Mouse (Mus musculus) bone marrow, adult 2 months (tissue): ENCODE measurements around the gene Myo10. TPM values are rescaled to one million over a fixed set of nuclear protein-coding genes. Genes with fewer than 3 reads are reported as not detected.

Experiments used
- H3K27ac ChIP-seq: fragments of 200-500 bp; 2 replicates; pipeline ENCODE4 v1.5.1; 2012; ENCODE audit warnings: low read depth, mild to moderate bottlenecking, control low read depth, inconsistent platforms, low read length; ENCODE audit not compliant: control insufficient read depth, poor library complexity, insufficient read depth
- H3K4me1 ChIP-seq: fragments of 200-500 bp; 2 replicates; pipeline ENCODE4 v1.6.1; 2011; ENCODE audit warnings: low read length; ENCODE audit not compliant: control insufficient read depth, insufficient read depth
- H3K4me3 ChIP-seq: fragments of 200-500 bp; replicated peaks from 2 replicates; pipeline ENCODE3; 2011; ENCODE audit warnings: mild to moderate bottlenecking, low read depth, low read length, control low read depth; ENCODE audit not compliant: control insufficient read depth
- CTCF ChIP-seq: fragments of 200-500 bp; IDR thresholded peaks from 2 replicates; pipeline ENCODE4 v1.5.1; 2011; ENCODE audit warnings: low read length, control low read depth; ENCODE audit not compliant: control insufficient read depth, insufficient read depth
- POLR2A ChIP-seq: fragments of 200-500 bp; IDR thresholded peaks from 2 replicates; pipeline ENCODE4 v1.6.1; 2011; ENCODE audit warnings: low read depth, mild to moderate bottlenecking, control low read depth, low read length, borderline replicate concordance; ENCODE audit not compliant: control insufficient read depth
- WGBS: fragments of 180-500 bp; shearing (Covaris S2); methylation state at CpG from one replicate; pipeline ENCODE4 v1.1.7; 2018; 5-methylcytosine and 5-hydroxymethylcytosine counted together
- polyA plus RNA-seq: library from polyadenylated mRNA; stranded (reverse); fragments of >200 nt; gene quantifications from 2 replicates; pipeline ENCODE4 v1.2.4, GENCODE M21; 2011; ENCODE audit warnings: low replicate concordance; ENCODE audit not compliant: missing spikeins, insufficient read depth, insufficient read length

Myo10 gene
- polyA plus RNA-seq, 1 experiment = 19.1 TPM

DNA sequence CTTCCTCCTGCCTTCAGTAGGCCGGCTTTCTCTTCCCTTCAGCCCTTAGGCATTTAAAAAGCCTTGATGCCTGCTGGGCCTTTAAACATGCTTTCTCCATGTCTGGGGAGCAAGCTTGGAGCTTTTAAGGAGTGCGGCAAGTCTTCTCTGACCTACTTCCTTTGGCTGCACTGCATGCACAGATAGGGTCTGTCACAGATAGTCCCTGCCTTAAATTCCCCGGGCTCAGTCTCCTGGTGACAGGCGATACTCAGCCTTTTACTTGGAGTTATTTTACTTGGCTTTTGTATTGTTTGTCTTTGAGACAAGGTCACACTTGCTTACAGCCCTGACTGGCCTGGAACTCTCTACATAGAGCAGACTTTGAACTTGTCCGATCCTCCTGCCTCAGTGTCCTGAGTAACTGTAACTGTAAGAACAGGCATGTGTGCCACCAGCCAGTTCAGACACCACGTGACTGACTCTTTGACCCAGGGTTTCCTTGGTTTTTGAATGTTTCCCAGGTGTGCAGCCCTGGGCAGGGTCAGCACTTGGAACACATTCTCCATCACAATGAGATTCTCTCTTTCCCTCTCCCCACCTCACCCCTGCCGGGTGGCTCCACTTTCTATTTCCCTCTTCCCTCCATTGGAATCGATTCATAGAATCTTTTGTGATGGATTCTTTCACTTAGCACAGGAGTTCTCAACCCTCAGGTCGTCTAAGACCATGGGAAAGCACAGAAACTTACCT, 147.4 kb downstream of the Myo10 start:
- WGBS = 79% methylated on average over 9 of the region's 9 CpGs
- Histone ChIP-seq H3K4me1 (no peaks in the 10 kb centered on the region), H3K27ac (no peak overlapping the region), H3K4me3 (no peak overlapping the region)
- TF ChIP-seq CTCF (no peak), POLR2A (no peak)

DNA sequence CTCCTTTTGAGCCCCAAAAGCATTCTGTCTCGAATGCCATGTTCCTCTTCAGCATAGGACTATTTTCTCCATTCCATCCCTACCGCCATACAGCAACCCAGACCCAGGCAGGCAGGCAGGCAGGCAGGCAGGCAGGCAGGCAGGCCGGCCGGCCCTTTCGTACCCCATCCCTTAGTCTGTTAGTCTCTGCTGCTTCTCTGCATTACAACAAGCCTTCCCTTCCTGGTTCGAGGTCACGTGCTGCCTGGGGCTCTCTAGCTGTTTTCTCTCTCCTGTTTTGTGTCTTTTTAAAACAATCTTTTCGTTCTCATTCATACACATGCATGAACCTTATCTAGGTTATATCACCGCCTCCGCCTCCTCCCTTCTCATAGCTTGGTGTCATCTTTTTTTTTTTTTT, 149.5 kb downstream of the Myo10 start:
- Histone ChIP-seq H3K4me3 (no peak overlapping the region), H3K4me1 (no peaks in the 10 kb centered on the region), H3K27ac (no peak overlapping the region)
- 87% methylated on average over 10 of the region's 10 CpGs for WGBS
- no peak for TF ChIP-seq CTCF
- TF ChIP-seq POLR2A = no peak

DNA sequence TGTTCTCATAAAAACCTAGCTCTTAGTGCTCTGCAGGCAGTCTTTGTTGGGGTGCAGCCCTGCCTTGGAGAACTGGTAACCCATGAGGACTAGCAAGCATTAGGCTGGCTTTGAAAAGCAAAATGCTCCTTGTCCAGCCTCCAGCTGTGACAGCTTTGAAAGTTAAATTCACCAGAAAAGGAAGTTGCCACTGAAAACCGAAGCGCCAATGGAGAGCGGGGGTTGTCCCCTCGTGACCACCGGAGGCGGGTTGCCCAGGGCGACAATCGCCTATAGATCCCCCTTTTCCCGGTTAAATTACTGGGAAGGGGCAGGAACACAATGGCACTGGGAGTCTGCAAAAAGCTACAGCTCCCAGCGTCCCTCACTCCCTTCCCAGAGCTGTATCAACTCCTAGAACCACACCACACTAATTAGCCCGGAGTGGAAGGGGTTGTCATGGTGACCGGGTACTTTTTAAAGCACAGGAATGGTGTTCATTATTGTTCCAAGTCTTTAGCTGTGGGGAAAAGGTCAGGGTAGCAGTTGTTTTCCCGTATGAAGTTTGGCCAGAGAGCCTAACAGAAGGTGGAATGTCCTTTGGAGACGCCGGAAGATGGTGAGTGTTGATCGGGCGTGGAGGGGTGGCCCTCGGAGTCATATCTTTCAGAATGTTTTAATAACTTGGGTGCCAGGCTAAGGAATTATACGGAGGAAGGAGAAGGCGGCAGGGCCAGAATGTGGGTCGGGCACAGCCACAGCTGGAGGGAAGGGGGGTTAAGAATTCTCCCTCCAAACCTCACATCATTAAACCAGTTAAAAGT, 151.6 kb downstream of the Myo10 start:
- H3K4me1 ChIP-seq = no peaks in the 10 kb centered on the region
- WGBS = 4% methylated on average over 21 of the region's 21 CpGs
- TF ChIP-seq CTCF = no peak
- no peak for TF ChIP-seq POLR2A
- no peak overlapping the region for H3K27ac ChIP-seq
- peak overlapping the region; percentile 88 for H3K4me3 ChIP-seq

DNA sequence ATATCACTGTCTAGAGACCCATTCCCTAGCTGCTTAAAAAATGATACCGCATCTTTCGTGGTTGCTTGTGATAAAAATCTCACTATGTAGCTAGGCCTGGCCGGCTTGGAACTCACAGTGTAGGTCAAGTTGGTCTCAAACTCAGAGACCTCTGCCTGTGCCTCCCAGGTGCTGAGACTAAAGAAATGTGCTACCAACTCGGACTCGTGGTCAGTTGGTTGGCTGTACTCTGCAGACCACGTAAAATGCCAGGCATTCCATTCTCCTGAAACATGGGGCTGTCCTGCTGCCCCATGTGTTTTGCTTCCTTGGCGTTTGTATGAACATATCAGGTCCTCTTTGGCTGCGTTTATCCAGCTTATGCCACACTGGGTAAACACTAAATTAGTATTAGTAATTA, 156.6 kb downstream of the Myo10 start:
- Histone ChIP-seq H3K4me3 (no peak overlapping the region), H3K27ac (no peak overlapping the region), H3K4me1 (no peaks in the 10 kb centered on the region)
- TF ChIP-seq POLR2A (no peak), CTCF (no peak)
- 82% methylated on average over 8 of the region's 8 CpGs for WGBS

DNA sequence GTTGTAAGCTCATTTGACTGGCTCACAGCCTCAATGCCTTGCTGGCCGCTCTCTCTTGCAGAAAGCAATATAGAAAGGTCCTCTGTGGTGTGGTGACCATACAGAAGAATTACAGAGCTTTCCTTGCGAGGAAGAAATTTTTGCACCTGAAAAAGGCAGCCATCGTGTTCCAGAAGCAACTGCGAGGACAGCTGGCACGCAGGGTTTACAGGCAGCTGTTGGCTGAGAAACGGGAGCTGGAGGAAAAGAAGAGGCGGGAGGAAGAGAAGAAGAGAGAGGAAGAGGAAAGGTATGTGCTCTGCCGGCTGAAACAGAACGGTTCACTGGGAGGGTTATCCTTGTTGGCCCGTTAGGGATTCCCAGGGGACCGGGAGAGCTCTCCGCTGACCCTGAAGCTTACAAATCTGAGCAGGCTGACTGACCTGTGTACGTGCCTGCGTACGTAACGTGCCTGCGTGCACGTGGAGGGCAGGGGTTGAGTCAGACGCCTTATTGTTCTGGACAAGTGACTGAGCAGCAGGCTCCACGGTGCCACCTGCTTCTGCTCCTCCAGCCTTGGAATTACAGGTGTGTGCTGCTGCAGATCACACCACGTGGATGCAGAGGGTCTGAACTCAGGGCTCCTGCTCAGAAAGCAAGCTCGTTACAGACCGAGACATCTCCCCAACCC, 157.3 kb downstream of the Myo10 start:
- no peak overlapping the region for H3K27ac ChIP-seq
- TF ChIP-seq POLR2A (no peak), CTCF (no peak)
- no peak overlapping the region for H3K4me3 ChIP-seq
- no peaks in the 10 kb centered on the region for H3K4me1 ChIP-seq
- 88% methylated on average over 23 of the region's 23 CpGs for whole genome bisulfite sequencing

DNA sequence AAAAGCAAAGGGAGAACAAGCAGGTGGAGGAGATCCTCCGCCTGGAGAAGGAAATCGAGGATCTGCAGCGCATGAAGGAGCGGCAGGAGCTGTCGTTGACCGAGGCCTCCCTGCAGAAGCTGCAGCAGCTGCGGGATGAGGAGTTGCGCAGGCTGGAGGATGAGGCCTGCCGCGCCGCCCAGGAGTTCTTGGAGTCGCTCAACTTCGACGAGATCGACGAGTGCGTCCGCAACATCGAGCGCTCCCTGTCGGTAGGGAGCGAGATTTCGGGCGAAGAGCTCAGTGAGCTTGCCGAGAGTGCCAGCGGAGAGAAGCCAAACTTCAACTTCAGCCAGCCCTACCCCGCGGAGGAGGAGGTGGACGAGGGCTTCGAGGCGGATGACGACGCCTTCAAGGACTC, 158.7 kb downstream of the Myo10 start:
- Histone ChIP-seq H3K4me1 (no peaks in the 10 kb centered on the region), H3K27ac (no peak overlapping the region), H3K4me3 (no peak overlapping the region)
- no peak for TF ChIP-seq CTCF
- 94% methylated on average over 33 of the region's 33 CpGs for WGBS

DNA sequence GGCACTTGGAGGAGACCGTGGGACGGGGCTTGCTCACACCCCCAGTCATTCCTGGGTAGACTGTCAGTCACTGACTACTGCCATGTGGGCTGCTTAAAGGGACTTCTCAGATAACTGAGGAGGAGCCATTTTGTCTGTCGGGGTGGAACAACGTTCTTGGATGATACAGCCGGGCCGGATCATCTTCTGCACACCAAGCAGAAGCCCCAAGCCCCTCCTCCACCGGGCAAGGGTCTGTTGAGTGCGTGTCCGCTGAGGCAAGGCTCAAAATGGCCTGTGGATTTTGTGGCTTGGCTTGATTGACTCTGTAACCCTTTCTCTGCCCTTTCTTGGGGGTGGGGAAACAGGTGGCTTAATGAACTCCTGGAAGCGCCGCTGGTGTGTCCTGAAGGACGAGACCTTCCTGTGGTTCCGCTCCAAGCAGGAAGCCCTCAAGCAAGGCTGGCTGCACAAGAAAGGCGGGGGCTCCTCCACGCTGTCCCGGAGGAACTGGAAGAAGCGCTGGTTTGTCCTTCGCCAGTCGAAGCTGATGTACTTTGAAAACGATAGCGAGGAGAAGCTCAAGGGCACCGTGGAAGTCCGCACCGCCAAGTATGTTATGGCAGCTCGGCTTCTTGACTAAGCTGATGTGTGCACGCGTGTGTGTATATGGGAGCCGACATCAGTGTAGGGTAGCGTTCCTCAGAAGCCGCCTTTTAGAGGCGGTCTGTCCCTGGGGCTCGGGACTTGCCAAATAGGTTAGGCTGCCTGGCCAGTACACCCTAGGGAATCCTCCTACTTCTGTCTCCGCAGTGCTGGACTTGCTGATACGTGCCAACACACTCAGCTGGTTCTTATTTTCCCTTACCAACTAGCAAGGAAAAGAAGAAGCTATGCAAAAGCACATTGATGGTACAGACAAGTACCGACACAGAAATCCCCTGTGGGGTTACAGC, 163.4 kb downstream of the Myo10 start:
- no peaks in the 10 kb centered on the region for H3K4me1 ChIP-seq
- TF ChIP-seq POLR2A = no peak
- no peak overlapping the region for H3K27ac ChIP-seq
- WGBS = 90% methylated on average over 35 of the region's 35 CpGs
- no peak overlapping the region for H3K4me3 ChIP-seq

DNA sequence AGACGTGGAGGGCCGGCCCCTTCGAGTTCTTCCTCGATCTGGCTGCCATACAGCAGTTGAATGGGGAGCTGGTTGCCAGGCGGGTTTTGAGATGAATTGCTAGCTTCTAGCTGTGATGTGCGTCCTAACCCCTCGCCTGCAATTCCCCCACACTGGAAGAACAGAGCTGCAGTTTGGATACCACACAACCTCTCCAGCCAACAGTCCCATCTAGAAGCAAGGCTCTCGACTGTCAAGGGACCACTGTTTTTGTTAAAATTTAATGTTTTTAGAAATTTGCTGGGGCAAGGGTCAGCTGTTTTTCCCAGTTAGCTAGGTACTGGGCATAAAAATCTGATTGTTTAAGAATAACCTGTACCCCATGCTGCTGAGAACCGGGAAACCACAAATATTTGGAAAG, 165.1 kb downstream of the Myo10 start:
- H3K27ac ChIP-seq = no peak overlapping the region
- no peak overlapping the region for H3K4me3 ChIP-seq
- H3K4me1 ChIP-seq = no peaks in the 10 kb centered on the region
- 78% methylated on average over 9 of the region's 9 CpGs for WGBS
- TF ChIP-seq POLR2A (no peak), CTCF (no peak)
